Mouse (Mus musculus): ENCODE results near the gene Sys1.

DNA sequence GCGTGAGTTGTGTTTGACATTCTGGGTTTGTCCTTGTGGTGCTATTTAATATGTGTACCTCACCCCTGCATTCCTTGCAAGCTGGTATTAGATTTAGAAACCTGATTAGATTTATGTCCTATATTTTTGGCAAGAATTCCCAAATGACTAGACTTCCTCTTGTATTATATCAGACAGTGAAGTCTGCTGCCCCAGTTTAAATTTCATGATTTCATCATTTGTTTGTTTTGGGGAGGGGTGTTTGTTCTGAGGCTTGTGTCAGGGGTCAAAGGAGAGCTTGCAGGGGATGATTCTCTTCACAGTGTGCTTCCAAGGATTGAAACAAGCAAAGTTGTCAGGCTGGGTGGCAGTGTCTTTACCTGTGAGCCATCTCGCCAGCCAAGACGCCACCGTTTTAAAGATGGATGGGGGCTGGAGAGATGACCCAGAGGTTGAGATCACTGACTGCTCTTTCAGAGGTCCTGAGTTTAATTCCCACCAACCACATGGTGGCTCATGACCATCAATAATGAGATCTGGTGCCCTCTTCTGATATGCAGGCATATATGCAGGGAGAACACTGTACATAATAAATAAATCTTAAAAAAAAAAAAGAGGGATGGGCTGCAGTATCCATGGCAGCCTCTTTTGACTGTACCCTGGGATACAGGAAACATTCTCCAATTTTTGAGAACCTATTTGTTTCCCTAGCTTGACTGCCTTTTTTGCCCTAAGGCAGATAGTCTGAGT lies 49.0 kb downstream of the Sys1 start:
- TF ChIP-seq POLR2A (IDR thresholded peaks at IDR 0.05; ENCODE audit: insufficient read depth, low read length) (no peak), CTCF (IDR thresholded peaks at IDR 0.05; ENCODE audit: low read depth, low read length) (no peak), EP300 (IDR thresholded peaks at IDR 0.05; ENCODE audit: insufficient read depth, low read depth, low read length) (no peak)

All from ES-Bruce4 (cell line).